Mouse (Mus musculus) bone marrow macrophage, adult 2 months (primary cell): ENCODE results near the gene Myl12a. TPM values are rescaled to one million over a fixed set of nuclear protein-coding genes. Genes with fewer than 3 reads are reported as not detected.
"Not testable (repeated sequence)": the region's sequence is repeated elsewhere in the genome, so short reads cannot be mapped to it uniquely, and the experiment has no call there.

Experiments
- H3K27ac ChIP-seq: 2 replicates; pipeline ENCODE4 v1.5.1; 2012; ENCODE audit warnings: low read depth, low read length; ENCODE audit not compliant: insufficient read depth
- H3K4me1 ChIP-seq: 2 replicates; pipeline ENCODE4 v1.6.1; 2012; ENCODE audit warnings: low read length; ENCODE audit not compliant: control insufficient read depth, insufficient read depth
- H3K4me3 ChIP-seq: 2 replicates; pipeline ENCODE4 v1.5.1; 2012; ENCODE audit warnings: mild to moderate bottlenecking, low read length, moderate library complexity; ENCODE audit not compliant: insufficient read depth
- CTCF ChIP-seq: IDR thresholded peaks from 2 replicates; pipeline ENCODE4 v1.5.1; 2012; ENCODE audit warnings: low read depth, mild to moderate bottlenecking, low read length, moderate library complexity
- POLR2A ChIP-seq: IDR thresholded peaks from 2 replicates; pipeline ENCODE4 v1.6.1; 2012; ENCODE audit warnings: mild to moderate bottlenecking, low read depth, low read length, borderline replicate concordance
- polyA plus RNA-seq: library from polyadenylated mRNA; stranded (reverse); fragments of >200 nt; gene quantifications from 2 replicates; pipeline ENCODE4 v1.2.4, GENCODE M21; 2012; ENCODE audit not compliant: missing spikeins, insufficient read depth, insufficient read length

The Myl12a gene
- polyA plus RNA-seq, 1 experiment: 277 TPM

- H3K4me1 ChIP-seq: peaks cover 3% of the 10 kb centered on the region
- TF ChIP-seq CTCF (peak; percentile 55; the same call in 1 of the 2 replicates), POLR2A (no peak)
- H3K4me3 ChIP-seq: no peak overlapping the region
- H3K27ac ChIP-seq: no peak overlapping the region
Measured at GRCm38 (mm10) chr17:70977799-70978198, 24.9 kb downstream of the Myl12a start.

DNA sequence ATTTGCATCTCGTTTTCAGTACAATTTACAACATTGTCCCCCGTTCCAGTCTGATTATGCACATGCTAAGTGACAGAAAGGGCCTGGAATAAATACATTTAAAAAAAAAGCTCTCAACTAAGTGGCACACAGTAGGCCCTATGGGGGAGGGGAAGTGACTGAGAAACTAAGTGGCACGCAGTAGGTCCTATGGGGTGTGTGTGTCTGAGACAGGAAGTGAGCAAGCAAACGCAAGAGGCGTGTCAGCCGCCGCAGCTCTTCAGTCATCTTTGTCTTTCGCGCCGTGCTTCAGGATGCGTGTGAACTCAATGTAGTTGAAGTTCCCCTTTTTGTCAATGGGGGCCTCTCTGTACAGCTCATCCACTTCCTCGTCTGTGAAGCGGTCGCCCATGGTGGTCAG is 28.6 kb downstream of the Myl12a start:
- H3K27ac ChIP-seq, H3K4me1 ChIP-seq, H3K4me3 ChIP-seq: not testable (repeated sequence)

DNA sequence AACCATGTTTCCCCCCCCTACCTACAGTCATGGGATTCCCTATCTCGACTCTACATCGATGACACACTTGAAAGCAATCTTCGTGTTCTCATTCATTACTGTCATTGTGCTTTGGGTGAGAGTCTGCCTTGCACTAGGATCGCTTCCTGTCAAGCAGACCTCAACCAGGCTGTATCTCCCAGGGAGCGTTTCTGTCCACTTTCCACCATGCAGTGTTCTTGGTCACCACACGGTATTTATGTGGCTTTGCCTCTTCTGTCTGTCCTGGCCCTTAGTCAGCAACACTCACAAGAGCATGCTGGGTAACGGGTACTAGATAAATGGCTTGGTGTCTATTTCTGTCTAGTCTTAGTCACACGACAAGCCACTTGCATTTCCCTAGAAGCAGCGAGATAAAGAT is 29.3 kb downstream of the Myl12a start:
- TF ChIP-seq CTCF (no peak), POLR2A (no peak)
- no peak overlapping the region for H3K4me3 ChIP-seq
- no peak overlapping the region for H3K27ac ChIP-seq
- peaks cover 7% of the 10 kb centered on the region for H3K4me1 ChIP-seq

DNA sequence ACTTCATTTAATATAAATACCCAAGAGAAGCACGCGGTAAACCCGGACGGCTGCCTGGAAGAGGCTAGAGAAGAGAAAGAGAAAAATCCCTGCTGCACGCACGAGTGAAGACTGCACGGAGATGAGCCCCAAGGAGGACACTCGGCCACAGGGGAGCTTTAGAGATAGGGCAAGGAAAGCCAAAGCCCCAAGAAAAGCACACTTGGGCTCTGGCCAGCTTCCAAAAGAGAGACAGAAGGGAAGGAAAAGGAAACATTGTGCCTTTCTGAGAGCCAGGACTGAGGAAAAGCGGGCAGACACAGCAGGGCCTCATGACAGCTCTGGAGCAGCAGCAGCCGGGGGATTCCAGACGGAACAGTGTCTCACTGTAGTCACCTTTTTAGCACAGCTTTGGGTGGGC is 31.5 kb downstream of the Myl12a start:
- Histone ChIP-seq H3K27ac (no peak overlapping the region), H3K4me1 (peaks cover 19% of the 10 kb centered on the region), H3K4me3 (no peak overlapping the region)
- TF ChIP-seq CTCF (no peak), POLR2A (no peak)

GRCm38 (mm10) chr17:70968606-70969191 is 34.0 kb downstream of the Myl12a start:
- Histone ChIP-seq H3K27ac (no peak overlapping the region), H3K4me3 (no peak overlapping the region)

GRCm38 (mm10) chr17:70967646-70968045 is 35.0 kb downstream of the Myl12a start:
- TF ChIP-seq CTCF (no peak), POLR2A (no peak)
- Histone ChIP-seq H3K4me3 (no peak overlapping the region), H3K27ac (no peak overlapping the region), H3K4me1 (peaks cover 24% of the 10 kb centered on the region)

More at GRCm38 (mm10) chr17:70968606-70969191, 34.0 kb downstream of the Myl12a start:
- peaks cover 24% of the 10 kb centered on the region for H3K4me1 ChIP-seq
- no peak for TF ChIP-seq POLR2A
- no peak for TF ChIP-seq CTCF

GRCm38 (mm10) chr17:70967191-70967590 is 35.5 kb downstream of the Myl12a start:
- TF ChIP-seq CTCF: no peak
- no peak for TF ChIP-seq POLR2A
- H3K4me3 ChIP-seq: no peak overlapping the region
- no peak overlapping the region for H3K27ac ChIP-seq
- H3K4me1 ChIP-seq: peaks cover 24% of the 10 kb centered on the region

DNA sequence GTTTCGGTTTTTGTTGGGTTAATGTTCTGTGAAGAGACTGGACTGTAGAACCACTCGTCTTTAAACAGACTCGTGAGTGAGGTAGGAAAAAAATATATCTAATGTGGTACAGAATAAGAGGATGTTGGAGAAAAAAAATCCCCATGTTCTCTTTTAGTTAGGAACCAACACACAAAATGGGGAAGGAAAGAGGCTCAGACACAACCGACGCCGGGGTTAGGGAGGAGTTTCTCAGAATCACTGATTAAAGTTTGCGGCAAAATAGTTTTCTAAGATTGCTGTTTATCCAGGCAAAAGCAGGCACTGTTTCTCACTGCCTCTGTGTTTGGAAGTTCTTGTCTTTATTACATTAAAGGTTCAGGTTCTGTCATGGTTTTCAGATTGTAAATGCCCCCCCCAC is 36.6 kb downstream of the Myl12a start:
- TF ChIP-seq POLR2A (no peak), CTCF (no peak)
- no peak overlapping the region for H3K4me3 ChIP-seq
- H3K4me1 ChIP-seq: peaks cover 24% of the 10 kb centered on the region
- peak overlapping the region; percentile 64 for H3K27ac ChIP-seq

DNA sequence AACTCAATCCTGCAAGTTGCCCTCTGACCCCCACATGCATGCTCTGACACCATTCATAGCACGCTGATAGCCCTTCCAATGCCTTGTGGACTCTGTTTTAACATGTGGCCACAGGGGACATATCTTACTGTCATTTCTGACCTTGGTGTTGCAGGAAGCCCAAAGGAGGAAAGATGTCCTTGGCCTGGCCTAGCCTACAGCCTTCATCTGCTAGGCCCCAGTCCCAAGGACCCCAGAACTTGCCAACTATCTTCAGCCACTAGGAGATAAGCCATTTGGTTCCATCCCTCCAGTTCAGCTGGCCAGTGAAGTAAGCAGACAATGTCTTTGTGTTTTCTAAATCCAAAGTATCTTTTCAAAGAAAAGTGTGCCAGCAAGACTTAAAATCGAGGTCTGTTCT is 37.4 kb downstream of the Myl12a start:
- Histone ChIP-seq H3K4me3 (no peak overlapping the region), H3K4me1 (peaks cover 24% of the 10 kb centered on the region), H3K27ac (no peak overlapping the region)
- TF ChIP-seq POLR2A (no peak), CTCF (no peak)

GRCm38 (mm10) chr17:70963546-70963945 is 39.1 kb downstream of the Myl12a start:
- not testable (repeated sequence) for H3K27ac ChIP-seq, H3K4me3 ChIP-seq
- peaks cover 20% of the 10 kb centered on the region for H3K4me1 ChIP-seq

- TF ChIP-seq POLR2A: no peak
- no peak for TF ChIP-seq CTCF
- Histone ChIP-seq H3K27ac (no peak overlapping the region), H3K4me1 (no peaks in the 10 kb centered on the region), H3K4me3 (no peak overlapping the region)
Measured at GRCm38 (mm10) chr17:70951266-70951665, 51.4 kb downstream of the Myl12a start.
